Mouse (Mus musculus): ENCODE measurements at regions not wholly inside any gene's neighbourhood (a gene's known extent, or its start where the extent isn't known, plus 50 kb on each side); places are given as distances from the start of the nearest gene placed in this dataset.
A peak's percentile ranks its signal among the peaks of the same experiment; 100 is the strongest.

DNA sequence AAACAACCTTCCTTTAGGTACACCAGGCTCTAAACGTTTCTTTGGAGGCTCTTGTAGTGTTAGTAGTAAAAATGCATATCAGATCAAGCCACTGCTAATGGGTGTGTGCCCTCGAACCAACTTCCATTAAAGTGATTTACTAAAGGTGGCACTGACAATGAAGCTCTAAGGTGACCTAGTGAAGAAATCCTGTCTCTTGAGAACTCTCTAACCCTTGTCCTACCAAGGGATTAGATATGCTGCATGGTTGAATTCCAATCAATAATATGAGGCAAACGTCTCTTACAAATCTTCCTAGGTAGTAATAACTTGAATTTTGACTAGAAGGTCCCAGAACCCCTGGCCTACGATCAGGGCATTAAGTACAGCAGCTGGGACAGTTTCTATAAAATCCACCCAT, 640.7 kb downstream of the Pard3 start:
- 58% methylated on average over 4 of the region's 4 CpGs for WGBS
- Histone ChIP-seq H3K4me2 (ENCODE audit: low read length) (no peak overlapping the region), H3K4me1 (replicated peaks; ENCODE audit: control insufficient read depth, insufficient read depth, low read length) (no peaks in the 10 kb centered on the region), H3K36me3 (ENCODE audit: control insufficient read depth, insufficient read depth, low read length) (no peaks in the 10 kb centered on the region), H3K4me3 (ENCODE audit: low read depth, low read length) (no peak overlapping the region), H3K9me3 (ENCODE audit: control insufficient read depth, low read length) (no peaks in the 10 kb centered on the region), H3K27me3 (replicated peaks; ENCODE audit: control insufficient read depth, insufficient read depth, low read length) (no peaks in the 10 kb centered on the region), H3K27ac (ENCODE audit: low read depth) (no peak overlapping the region), H3K9ac (ENCODE audit: low read length) (no peak overlapping the region)
- ATAC-seq (replicated peaks; ENCODE audit: low FRiP score, low TSS enrichment, low read depth): no peak
- no peak for DNase-seq (ENCODE audit: low spot score)

DNA sequence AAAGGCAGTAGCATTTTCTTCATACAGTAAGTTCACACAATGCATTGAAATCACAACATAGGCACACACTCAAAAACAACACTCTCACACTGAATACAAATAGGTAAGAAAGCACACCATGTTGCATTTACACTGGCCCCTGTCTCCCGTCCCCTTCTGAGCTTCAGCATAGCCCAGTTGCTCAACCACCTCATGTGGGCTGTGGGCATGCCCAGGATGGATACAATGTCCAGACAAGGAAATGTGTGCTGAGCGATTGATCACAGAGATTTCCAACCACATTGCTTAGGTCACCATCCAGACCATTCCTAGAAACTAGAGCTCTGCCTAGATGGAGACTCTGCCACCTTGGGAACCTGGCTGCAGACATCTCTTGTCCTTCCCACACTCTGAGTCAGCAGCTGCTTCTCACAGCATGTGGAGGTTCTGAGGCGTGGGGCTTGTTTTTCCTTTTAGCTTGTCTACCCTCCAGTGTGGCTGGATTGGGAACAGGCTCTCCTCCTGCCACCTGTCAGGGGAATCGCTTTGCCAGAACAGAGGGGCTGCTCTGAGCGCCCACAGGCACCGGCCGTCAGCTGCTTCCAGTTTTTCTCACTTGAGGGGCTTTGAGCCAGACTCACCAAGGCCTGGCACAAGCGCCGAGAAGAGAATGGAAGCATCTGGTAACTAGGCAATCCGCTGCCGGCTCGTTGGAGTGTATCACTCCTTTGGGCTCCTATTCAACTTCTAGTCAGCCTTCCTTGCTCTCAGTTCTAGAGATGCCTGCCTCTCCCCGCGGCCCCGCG, 642.5 kb downstream of the Pard3 start:
- DNase-seq (ENCODE audit: low spot score) (no peak), ATAC-seq (replicated peaks; ENCODE audit: low FRiP score, low TSS enrichment, low read depth) (no peak)
- no peak overlapping the region for H3K9ac ChIP-seq (ENCODE audit: low read length)
- H3K4me1 ChIP-seq (replicated peaks; ENCODE audit: control insufficient read depth, insufficient read depth, low read length): no peaks in the 10 kb centered on the region
- H3K4me2 ChIP-seq (ENCODE audit: low read length): no peak overlapping the region
- no peak overlapping the region for H3K4me3 ChIP-seq (ENCODE audit: low read depth, low read length)
- H3K9me3 ChIP-seq (ENCODE audit: control insufficient read depth, low read length): no peaks in the 10 kb centered on the region
- no peak overlapping the region for H3K27ac ChIP-seq (ENCODE audit: low read depth)
- 66% methylated on average over 16 of the region's 16 CpGs for WGBS
- no peaks in the 10 kb centered on the region for H3K27me3 ChIP-seq (replicated peaks; ENCODE audit: control insufficient read depth, insufficient read depth, low read length)
- H3K36me3 ChIP-seq (ENCODE audit: control insufficient read depth, insufficient read depth, low read length): no peaks in the 10 kb centered on the region

DNA sequence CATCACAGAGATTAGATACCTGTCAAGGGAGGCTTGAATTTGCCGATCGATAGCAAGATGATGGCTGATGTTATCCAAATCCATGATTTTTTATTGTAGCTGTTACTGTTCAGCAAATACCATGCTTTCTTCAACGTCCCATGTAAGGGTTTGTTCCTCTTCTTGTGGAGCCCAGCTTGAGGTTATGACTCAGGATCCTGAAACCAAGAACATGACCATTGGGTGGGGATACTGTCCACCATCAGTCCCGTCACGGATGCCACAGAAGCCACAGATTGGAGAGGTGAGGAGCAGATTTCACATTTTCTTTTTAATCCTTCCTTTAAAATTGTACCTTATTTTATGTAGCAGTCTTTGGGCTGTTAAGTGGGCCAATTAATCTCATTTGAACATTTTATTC, 645.7 kb downstream of the Pard3 start:
- Histone ChIP-seq H3K4me2 (ENCODE audit: low read length) (no peak overlapping the region), H3K27ac (ENCODE audit: low read depth) (no peak overlapping the region), H3K27me3 (replicated peaks; ENCODE audit: control insufficient read depth, insufficient read depth, low read length) (no peaks in the 10 kb centered on the region), H3K4me3 (ENCODE audit: low read depth, low read length) (no peak overlapping the region), H3K9me3 (ENCODE audit: control insufficient read depth, low read length) (no peaks in the 10 kb centered on the region), H3K4me1 (replicated peaks; ENCODE audit: control insufficient read depth, insufficient read depth, low read length) (no peaks in the 10 kb centered on the region), H3K9ac (ENCODE audit: low read length) (no peak overlapping the region), H3K36me3 (ENCODE audit: control insufficient read depth, insufficient read depth, low read length) (no peaks in the 10 kb centered on the region)
- ATAC-seq (replicated peaks; ENCODE audit: low FRiP score, low TSS enrichment, low read depth): no peak
- 93% methylated on average over 5 of the region's 5 CpGs for WGBS
- DNase-seq (ENCODE audit: low spot score): no peak

DNA sequence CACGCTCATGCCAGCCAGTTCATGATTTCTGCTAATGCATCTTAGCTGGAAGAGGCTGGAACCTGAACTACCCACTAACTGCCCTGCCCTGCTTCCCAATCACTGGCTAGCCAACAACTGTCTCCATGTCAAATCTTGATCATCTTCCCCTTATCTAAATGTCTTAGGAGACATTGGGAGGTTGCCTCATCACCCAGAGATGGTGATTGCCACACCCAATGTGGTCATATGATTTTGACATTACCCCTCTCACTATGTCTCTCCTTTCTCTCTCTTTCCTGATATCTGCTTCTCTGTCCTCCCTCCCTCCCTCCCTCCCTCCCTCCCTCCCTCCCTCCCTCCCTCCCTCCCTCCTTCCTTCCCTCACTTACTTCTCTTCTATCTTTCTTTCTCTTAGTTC, 643.3 kb upstream of the Nrp1 start:
- H3K9ac ChIP-seq (ENCODE audit: low read length): no peak overlapping the region
- H3K27ac ChIP-seq (ENCODE audit: low read depth): no peak overlapping the region
- H3K27me3 ChIP-seq (replicated peaks; ENCODE audit: control insufficient read depth, insufficient read depth, low read length): no peaks in the 10 kb centered on the region
- no peak overlapping the region for H3K4me2 ChIP-seq (ENCODE audit: low read length)
- DNase-seq (ENCODE audit: low spot score): no peak
- 88% methylated on average over 1 of the region's 1 CpGs for WGBS
- no peaks in the 10 kb centered on the region for H3K9me3 ChIP-seq (ENCODE audit: control insufficient read depth, low read length)
- no peak for ATAC-seq (replicated peaks; ENCODE audit: low FRiP score, low TSS enrichment, low read depth)
- H3K4me3 ChIP-seq (ENCODE audit: low read depth, low read length): no peak overlapping the region
- no peaks in the 10 kb centered on the region for H3K36me3 ChIP-seq (ENCODE audit: control insufficient read depth, insufficient read depth, low read length)
- H3K4me1 ChIP-seq (replicated peaks; ENCODE audit: control insufficient read depth, insufficient read depth, low read length): peaks cover 10% of the 10 kb centered on the region

DNA sequence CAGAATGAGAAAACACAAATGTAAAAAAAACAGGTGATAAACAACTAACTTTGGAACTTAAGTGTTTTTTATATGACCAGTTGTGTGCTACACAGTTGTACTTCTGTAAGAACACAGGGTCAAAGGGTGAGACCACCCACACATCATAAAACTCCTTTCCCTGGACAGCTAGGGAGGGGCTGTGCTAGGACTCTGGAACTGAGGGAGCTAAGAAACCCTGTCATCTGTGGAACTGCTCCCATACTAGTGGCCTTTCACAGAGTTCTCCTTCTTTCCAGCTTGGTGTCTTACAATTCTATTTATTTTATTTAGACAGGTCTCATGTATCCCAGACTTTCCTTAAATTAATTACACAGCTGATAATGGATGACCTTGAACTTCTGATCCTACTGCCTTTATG, 640.4 kb upstream of the Nrp1 start:
- DNase-seq (ENCODE audit: low spot score) (no peak), ATAC-seq (replicated peaks; ENCODE audit: low FRiP score, low TSS enrichment, low read depth) (no peak)
- Histone ChIP-seq H3K4me3 (ENCODE audit: low read depth, low read length) (no peak overlapping the region), H3K4me2 (ENCODE audit: low read length) (no peak overlapping the region), H3K27ac (ENCODE audit: low read depth) (no peak overlapping the region), H3K9ac (ENCODE audit: low read length) (no peak overlapping the region), H3K27me3 (replicated peaks; ENCODE audit: control insufficient read depth, insufficient read depth, low read length) (no peaks in the 10 kb centered on the region), H3K4me1 (replicated peaks; ENCODE audit: control insufficient read depth, insufficient read depth, low read length) (peaks cover 29% of the 10 kb centered on the region), H3K36me3 (ENCODE audit: control insufficient read depth, insufficient read depth, low read length) (no peaks in the 10 kb centered on the region), H3K9me3 (ENCODE audit: control insufficient read depth, low read length) (no peaks in the 10 kb centered on the region)

DNA sequence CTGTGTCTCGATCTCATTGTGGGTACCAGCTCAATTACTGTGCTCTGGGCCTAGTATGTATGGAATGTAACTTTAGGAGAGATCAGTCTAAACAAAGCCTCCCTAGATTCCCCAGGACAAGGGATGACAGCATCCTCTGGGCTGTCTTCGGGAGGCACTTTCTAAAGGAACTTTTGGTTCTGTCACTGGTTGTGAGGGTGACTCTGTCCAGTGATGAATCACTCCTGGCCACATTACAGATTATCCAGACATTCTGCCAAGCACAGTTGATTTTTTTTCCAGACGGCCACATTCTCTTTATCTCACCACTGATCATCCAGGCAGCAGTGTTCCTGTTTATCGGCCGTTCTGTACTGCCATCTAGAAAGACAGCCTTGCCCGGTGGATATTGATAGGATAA, 638.5 kb upstream of the Nrp1 start:
- DNase-seq (ENCODE audit: low spot score): no peak

DNA sequence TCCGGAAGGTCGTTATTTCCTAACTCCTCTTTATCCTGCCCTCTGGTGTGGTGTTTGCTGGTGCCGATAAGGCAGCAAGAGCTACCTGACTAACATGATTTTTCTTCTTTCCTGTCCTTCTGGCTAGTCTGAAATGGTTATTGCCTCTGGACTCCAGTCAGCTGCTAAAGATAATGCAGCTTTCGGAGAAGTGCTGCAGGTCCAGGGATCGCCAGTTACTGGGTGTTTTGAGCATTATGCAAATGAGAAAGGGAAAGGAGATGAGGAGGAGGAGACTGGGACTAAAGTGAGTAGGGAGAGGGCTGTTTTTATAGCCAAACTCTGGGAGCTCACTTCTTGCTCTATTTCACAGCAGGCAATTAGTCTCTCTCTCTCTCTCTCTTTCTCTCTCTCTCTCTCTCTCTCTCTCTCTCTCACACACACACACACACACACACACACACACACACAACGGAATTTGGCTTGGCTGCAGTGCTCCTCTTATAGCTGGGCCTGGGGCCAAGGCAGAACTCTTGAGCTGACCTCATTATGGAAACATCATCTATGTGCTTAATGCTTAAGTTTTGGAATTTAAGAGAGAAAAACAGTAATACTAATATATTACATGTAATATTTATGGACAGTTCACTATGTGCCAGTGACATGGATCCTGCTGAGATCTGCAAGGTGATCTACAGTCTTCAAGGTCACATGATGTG, 637.7 kb upstream of the Nrp1 start:
- ATAC-seq (replicated peaks; ENCODE audit: low FRiP score, low TSS enrichment, low read depth) (peak; percentile 61; the same call in 1 of the 2 replicates), DNase-seq (ENCODE audit: low spot score) (no peak)
- Histone ChIP-seq H3K27me3 (replicated peaks; ENCODE audit: control insufficient read depth, insufficient read depth, low read length) (no peaks in the 10 kb centered on the region), H3K36me3 (ENCODE audit: control insufficient read depth, insufficient read depth, low read length) (no peaks in the 10 kb centered on the region), H3K4me2 (ENCODE audit: low read length) (peak overlapping the region; percentile 29), H3K9ac (ENCODE audit: low read length) (no peak overlapping the region), H3K9me3 (ENCODE audit: control insufficient read depth, low read length) (no peaks in the 10 kb centered on the region), H3K27ac (ENCODE audit: low read depth) (0 out of 2 replicates have a peak overlapping the region, but pooled peaks have one; percentile 11), H3K4me1 (replicated peaks; ENCODE audit: control insufficient read depth, insufficient read depth, low read length) (peaks cover 29% of the 10 kb centered on the region), H3K4me3 (ENCODE audit: low read depth, low read length) (no peak overlapping the region)
- WGBS: 20% methylated on average over 6 of the region's 6 CpGs

More for the DNA sequence above, 638.5 kb upstream of the Nrp1 start:
- Histone ChIP-seq H3K27me3 (replicated peaks; ENCODE audit: control insufficient read depth, insufficient read depth, low read length) (no peaks in the 10 kb centered on the region), H3K27ac (ENCODE audit: low read depth) (no peak overlapping the region), H3K9me3 (ENCODE audit: control insufficient read depth, low read length) (no peaks in the 10 kb centered on the region), H3K4me1 (replicated peaks; ENCODE audit: control insufficient read depth, insufficient read depth, low read length) (peaks cover 29% of the 10 kb centered on the region), H3K9ac (ENCODE audit: low read length) (no peak overlapping the region), H3K36me3 (ENCODE audit: control insufficient read depth, insufficient read depth, low read length) (no peaks in the 10 kb centered on the region), H3K4me3 (ENCODE audit: low read depth, low read length) (no peak overlapping the region), H3K4me2 (ENCODE audit: low read length) (peak overlapping the region; percentile 29)
- no peak for ATAC-seq (replicated peaks; ENCODE audit: low FRiP score, low TSS enrichment, low read depth)
- WGBS: 5% methylated on average over 6 of the region's 6 CpGs

DNA sequence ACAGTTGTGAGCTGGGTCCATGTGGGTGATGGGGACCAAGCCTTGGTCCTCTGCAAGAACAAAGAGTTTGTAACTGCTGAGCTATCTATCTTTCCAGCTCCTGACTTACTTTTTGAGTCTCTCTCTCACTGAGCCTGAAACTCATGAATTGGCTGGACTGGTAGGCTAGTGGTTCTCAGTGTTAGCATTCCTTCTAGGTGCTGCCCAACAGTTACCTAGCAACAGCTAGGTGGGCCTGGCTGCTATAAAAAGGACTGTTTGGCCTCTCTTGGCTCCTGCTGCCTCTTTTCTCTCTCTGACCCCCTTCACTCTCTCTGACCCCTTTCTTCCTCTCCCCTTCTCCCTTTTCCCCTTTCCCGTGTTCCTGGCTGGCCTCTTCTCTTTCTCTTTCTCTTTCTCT, 636.8 kb upstream of the Nrp1 start:
- Histone ChIP-seq H3K27me3 (replicated peaks; ENCODE audit: control insufficient read depth, insufficient read depth, low read length) (no peaks in the 10 kb centered on the region), H3K36me3 (ENCODE audit: control insufficient read depth, insufficient read depth, low read length) (no peaks in the 10 kb centered on the region), H3K9me3 (ENCODE audit: control insufficient read depth, low read length) (no peaks in the 10 kb centered on the region), H3K4me3 (ENCODE audit: low read depth, low read length) (no peak overlapping the region), H3K4me1 (replicated peaks; ENCODE audit: control insufficient read depth, insufficient read depth, low read length) (peaks cover 29% of the 10 kb centered on the region), H3K9ac (ENCODE audit: low read length) (no peak overlapping the region), H3K4me2 (ENCODE audit: low read length) (no peak overlapping the region), H3K27ac (ENCODE audit: low read depth) (0 out of 2 replicates have a peak overlapping the region, but pooled peaks have one; percentile 11)
- DNase-seq (ENCODE audit: low spot score) (no peak), ATAC-seq (replicated peaks; ENCODE audit: low FRiP score, low TSS enrichment, low read depth) (no peak)
- whole genome bisulfite sequencing: 31% methylated on average over 1 of the region's 1 CpGs

DNA sequence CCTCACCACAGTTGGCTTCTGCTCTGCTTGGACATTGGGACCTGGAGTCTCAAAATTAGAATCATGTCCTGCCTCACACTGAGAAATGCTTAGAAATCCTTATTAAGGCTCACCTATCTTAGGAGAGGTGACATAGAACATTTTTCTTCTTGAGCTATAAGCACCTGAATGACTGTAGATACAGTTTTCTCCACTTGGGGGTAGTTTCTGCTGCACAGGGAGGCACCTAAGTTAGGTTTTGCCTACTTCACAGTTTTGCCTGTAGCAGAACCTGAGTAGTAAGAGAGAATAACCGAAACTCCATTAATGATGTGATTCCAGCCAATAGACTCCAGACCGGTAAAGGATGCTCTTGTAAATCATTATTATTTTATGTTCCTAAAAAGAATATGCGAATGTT, 624.3 kb upstream of the Nrp1 start:
- Histone ChIP-seq H3K4me3 (ENCODE audit: low read depth, low read length) (no peak overlapping the region), H3K9me3 (ENCODE audit: control insufficient read depth, low read length) (no peaks in the 10 kb centered on the region), H3K36me3 (ENCODE audit: control insufficient read depth, insufficient read depth, low read length) (no peaks in the 10 kb centered on the region), H3K27me3 (replicated peaks; ENCODE audit: control insufficient read depth, insufficient read depth, low read length) (no peaks in the 10 kb centered on the region), H3K27ac (ENCODE audit: low read depth) (no peak overlapping the region), H3K4me2 (ENCODE audit: low read length) (no peak overlapping the region), H3K4me1 (replicated peaks; ENCODE audit: control insufficient read depth, insufficient read depth, low read length) (no peaks in the 10 kb centered on the region), H3K9ac (ENCODE audit: low read length) (no peak overlapping the region)
- DNase-seq (ENCODE audit: low spot score) (no peak), ATAC-seq (replicated peaks; ENCODE audit: low FRiP score, low TSS enrichment, low read depth) (no peak)
- WGBS: 87% methylated on average over 3 of the region's 3 CpGs
